Mouse (Mus musculus) MEL (cell line): ENCODE results near the gene Maco1. TPM values are rescaled to one million over a fixed set of nuclear protein-coding genes. Genes with fewer than 3 reads are reported as not detected.

Experiments
- DNase-seq: peaks from one replicate; pipeline ENCODE4 v3.0.0; 2011; ENCODE audit warnings: low read depth, low spot score
- H3K27ac ChIP-seq: 2 replicates; pipeline ENCODE4 v1.5.1; 2012; ENCODE audit warnings: low read depth, mild to moderate bottlenecking, control low read depth, low read length, moderate library complexity; ENCODE audit not compliant: control insufficient read depth
- H3K27me3 ChIP-seq, 2 experiments: fragments of 150-350 bp in 1 of 2; sonication (generic) in 1 of 2; 2 replicates each; pipeline ENCODE4 v1.6.1; 2012; ENCODE audit warnings: low read length in 2 of 2, mild to moderate bottlenecking in 2 of 2, improper control_type of control experiment in 1 of 2, moderate library complexity in 1 of 2; ENCODE audit not compliant: insufficient read depth in 2 of 2, control insufficient read depth in 1 of 2
- H3K36me3 ChIP-seq, 2 experiments: 2 replicates each; pipeline ENCODE4 v1.6.1; 2012 to 2014; ENCODE audit warnings: low read length in 2 of 2, improper control_type of control experiment in 1 of 2, inconsistent platforms in 1 of 2, mild to moderate bottlenecking in 1 of 2; ENCODE audit not compliant: insufficient read depth in 2 of 2, control insufficient read depth in 1 of 2
- H3K4me1 ChIP-seq, 2 experiments: fragments of 150-350 bp in 1 of 2; sonication (generic) in 1 of 2; 2 replicates each; pipeline ENCODE4 v1.6.1; 2012; ENCODE audit warnings: low read length in 2 of 2, improper control_type of control experiment in 1 of 2, mild to moderate bottlenecking in 1 of 2; ENCODE audit not compliant: insufficient read depth in 2 of 2, control insufficient read depth in 1 of 2
- H3K4me3 ChIP-seq, 2 experiments: fragments of 150-350 bp in 1 of 2; sonication (generic) in 1 of 2; 2 replicates each; pipeline ENCODE4 v1.5.1; 2012; ENCODE audit warnings: low read depth in 2 of 2, low read length in 2 of 2, mild to moderate bottlenecking in 2 of 2, moderate library complexity in 2 of 2, control low read depth in 1 of 2, improper control_type of control experiment in 1 of 2; ENCODE audit not compliant: control insufficient read depth in 1 of 2, insufficient read depth in 1 of 2
- H3K79me2 ChIP-seq: 2 replicates; pipeline ENCODE4 v1.6.1; 2012; ENCODE audit warnings: mild to moderate bottlenecking, low read length, moderate library complexity; ENCODE audit not compliant: control insufficient read depth, poor library complexity, insufficient read depth
- H3K9ac ChIP-seq: 2 replicates; pipeline ENCODE4 v1.6.1; 2012; ENCODE audit warnings: low read depth, mild to moderate bottlenecking, control low read depth, low read length, moderate library complexity; ENCODE audit not compliant: control insufficient read depth, poor library complexity, severe bottlenecking
- H3K9me3 ChIP-seq: fragments of 150-350 bp; sonication (generic); replicated peaks from 2 replicates; pipeline ENCODE4 v1.6.1; 2012; ENCODE audit warnings: mild to moderate bottlenecking, low read length, improper control_type of control experiment, moderate library complexity; ENCODE audit not compliant: insufficient read depth
- CHD1 ChIP-seq: IDR thresholded peaks from 2 replicates; pipeline ENCODE4 v1.6.1; 2012; ENCODE audit warnings: low read depth, mild to moderate bottlenecking, inconsistent platforms, low read length, improper control_type of control experiment
- CHD2 ChIP-seq: IDR thresholded peaks from 2 replicates; pipeline ENCODE4 v1.6.1; 2011; ENCODE audit warnings: low read length, improper control_type of control experiment
- CTCF ChIP-seq, 3 experiments: IDR thresholded peaks in 2 of 3; conservative IDR thresholded peaks in 1 of 3; 2 replicates each; pipeline ENCODE4 v1.5.1; 2011 to 2012; ENCODE audit warnings: low read length in 3 of 3, low read depth in 2 of 3, mild to moderate bottlenecking in 2 of 3, improper control_type of control experiment in 1 of 3, inconsistent platforms in 1 of 3, mixed read lengths in 1 of 3, moderate library complexity in 1 of 3; ENCODE audit not compliant: control insufficient read depth in 1 of 3, insufficient read depth in 1 of 3, poor library complexity in 1 of 3, severe bottlenecking in 1 of 3
- E2F4 ChIP-seq: IDR thresholded peaks from 2 replicates; pipeline ENCODE4 v1.6.1; 2011; ENCODE audit warnings: low read depth, low read length, improper control_type of control experiment, borderline replicate concordance
- EP300 ChIP-seq, 2 experiments: IDR thresholded peaks; 2 replicates each; pipeline ENCODE4 v1.6.1; 2011; ENCODE audit warnings: improper control_type of control experiment in 2 of 2, low read length in 2 of 2, low read depth in 1 of 2, mild to moderate bottlenecking in 1 of 2
- ETS1 ChIP-seq: IDR thresholded peaks from 2 replicates; pipeline ENCODE4 v1.6.1; 2012; ENCODE audit warnings: low read depth, mild to moderate bottlenecking, inconsistent platforms, low read length, improper control_type of control experiment, moderate library complexity
- GABPA ChIP-seq: IDR thresholded peaks from 2 replicates; pipeline ENCODE4 v1.6.1; 2012; ENCODE audit warnings: low read depth, mild to moderate bottlenecking, inconsistent platforms, low read length, improper control_type of control experiment, moderate library complexity
- GATA1 ChIP-seq: IDR thresholded peaks from 2 replicates; pipeline ENCODE4 v1.6.1; 2011; ENCODE audit warnings: low read depth, low read length, improper control_type of control experiment
- HCFC1 ChIP-seq: IDR thresholded peaks from 2 replicates; pipeline ENCODE4 v1.6.1; 2012; ENCODE audit warnings: low read depth, mild to moderate bottlenecking, inconsistent platforms, low read length, improper control_type of control experiment, moderate library complexity
- JUND ChIP-seq: IDR thresholded peaks from 2 replicates; pipeline ENCODE4 v1.6.1; 2011; ENCODE audit warnings: low read depth, mild to moderate bottlenecking, improper control_type of control experiment, low read length
- MAFK ChIP-seq: IDR thresholded peaks from 2 replicates; pipeline ENCODE4 v1.6.1; 2011; ENCODE audit warnings: low read depth, mild to moderate bottlenecking, low read length, improper control_type of control experiment, borderline replicate concordance
- MAX ChIP-seq: IDR thresholded peaks from 2 replicates; pipeline ENCODE4 v1.6.1; 2011; ENCODE audit warnings: low read length, improper control_type of control experiment
- MAZ ChIP-seq: IDR thresholded peaks from 2 replicates; pipeline ENCODE4 v1.6.1; 2012; ENCODE audit warnings: low read depth, mild to moderate bottlenecking, inconsistent platforms, low read length, improper control_type of control experiment
- MXI1 ChIP-seq: IDR thresholded peaks from 2 replicates; pipeline ENCODE4 v1.6.1; 2011; ENCODE audit warnings: mild to moderate bottlenecking, low read depth, low read length, improper control_type of control experiment
- MYB ChIP-seq: IDR thresholded peaks from 2 replicates; pipeline ENCODE4 v1.6.1; 2011; ENCODE audit warnings: mild to moderate bottlenecking, low read depth, low read length, improper control_type of control experiment
- NELFE ChIP-seq: IDR thresholded peaks from 2 replicates; pipeline ENCODE4 v1.6.1; 2011; ENCODE audit warnings: low read depth, low read length, improper control_type of control experiment
- NRF1 ChIP-seq: IDR thresholded peaks from 2 replicates; pipeline ENCODE4 v1.6.1; 2014; ENCODE audit warnings: low read depth, mild to moderate bottlenecking, inconsistent platforms, low read length, improper control_type of control experiment, moderate library complexity; ENCODE audit not compliant: poor library complexity, insufficient read depth, severe bottlenecking
- POLR2A ChIP-seq, 2 experiments: IDR thresholded peaks; 2 replicates each; pipeline ENCODE4 v1.6.1; 2011 to 2012; ENCODE audit warnings: low read length in 2 of 2, mild to moderate bottlenecking in 2 of 2, control low read depth in 1 of 2, improper control_type of control experiment in 1 of 2, low read depth in 1 of 2, moderate library complexity in 1 of 2; ENCODE audit not compliant: control insufficient read depth in 1 of 2, insufficient read depth in 1 of 2, poor library complexity in 1 of 2
- POLR2AphosphoS5 ChIP-seq: IDR thresholded peaks from 2 replicates; pipeline ENCODE4 v1.6.1; 2012; ENCODE audit warnings: low read depth, borderline replicate concordance, mild to moderate bottlenecking, inconsistent platforms, low read length, moderate library complexity, mixed read lengths
- RCOR1 ChIP-seq: IDR thresholded peaks from 2 replicates; pipeline ENCODE4 v1.6.1; 2012; ENCODE audit warnings: low read depth, mild to moderate bottlenecking, inconsistent platforms, low read length, improper control_type of control experiment
- TAL1 ChIP-seq: IDR thresholded peaks from 2 replicates; pipeline ENCODE4 v1.6.1; 2012; ENCODE audit warnings: mild to moderate bottlenecking, inconsistent platforms, low read length, moderate library complexity, mixed read lengths
- TBP ChIP-seq: IDR thresholded peaks from 2 replicates; pipeline ENCODE4 v1.8.0; 2011; ENCODE audit warnings: low read depth, low read length, improper control_type of control experiment
- TCF12 ChIP-seq: IDR thresholded peaks from 2 replicates; pipeline ENCODE4 v1.6.1; 2014; ENCODE audit warnings: low read depth, mild to moderate bottlenecking, inconsistent platforms, low read length, improper control_type of control experiment, moderate library complexity
- UBTF ChIP-seq: IDR thresholded peaks from 2 replicates; pipeline ENCODE4 v1.6.1; 2012; ENCODE audit warnings: low read depth, mild to moderate bottlenecking, inconsistent platforms, low read length, improper control_type of control experiment, moderate library complexity, borderline replicate concordance; ENCODE audit not compliant: insufficient read depth
- USF2 ChIP-seq, 2 experiments: IDR thresholded peaks; 2 replicates each; pipeline ENCODE4 v1.6.1; 2011 to 2012; ENCODE audit warnings: improper control_type of control experiment in 2 of 2, low read length in 2 of 2, borderline replicate concordance in 1 of 2, inconsistent platforms in 1 of 2, low read depth in 1 of 2, mild to moderate bottlenecking in 1 of 2; ENCODE audit not compliant: insufficient read depth in 1 of 2
- ZKSCAN1 ChIP-seq: IDR thresholded peaks from 2 replicates; pipeline ENCODE4 v1.6.1; 2012; ENCODE audit warnings: low read depth, mild to moderate bottlenecking, inconsistent platforms, low read length, improper control_type of control experiment, moderate library complexity
- ZMIZ1 ChIP-seq: IDR thresholded peaks from 2 replicates; pipeline ENCODE4 v1.6.1; 2012; ENCODE audit warnings: low read depth, mild to moderate bottlenecking, inconsistent platforms, low read length, improper control_type of control experiment, moderate library complexity
- ZNF384 ChIP-seq: IDR thresholded peaks from 2 replicates; pipeline ENCODE4 v1.6.1; 2012; ENCODE audit warnings: low read depth, mild to moderate bottlenecking, inconsistent platforms, low read length, improper control_type of control experiment
- polyA plus RNA-seq, 2 experiments: library from polyadenylated mRNA; stranded (reverse) in 1 of 2; unstranded in 1 of 2; fragments of >175 nt in 1 of 2; fragments of >200 nt in 1 of 2; gene quantifications; 2 replicates each; pipeline versions ENCODE4 v1.2.1 to v1.2.4; 2012; ENCODE audit warnings: low replicate concordance in 2 of 2, low read depth in 1 of 2; ENCODE audit not compliant: insufficient read length in 2 of 2, insufficient read depth in 1 of 2, missing spikeins in 1 of 2
- total RNA-seq: library from RNA; depleted of rRNA; stranded (reverse); fragments of 300-350 nt; gene quantifications from 2 replicates; pipeline ENCODE4 v1.2.3, GENCODE M21; 2012

The Maco1 gene
- total and polyA plus RNA-seq, 3 experiments = 22.2 to 35.9 TPM; not detected in 1

DNA sequence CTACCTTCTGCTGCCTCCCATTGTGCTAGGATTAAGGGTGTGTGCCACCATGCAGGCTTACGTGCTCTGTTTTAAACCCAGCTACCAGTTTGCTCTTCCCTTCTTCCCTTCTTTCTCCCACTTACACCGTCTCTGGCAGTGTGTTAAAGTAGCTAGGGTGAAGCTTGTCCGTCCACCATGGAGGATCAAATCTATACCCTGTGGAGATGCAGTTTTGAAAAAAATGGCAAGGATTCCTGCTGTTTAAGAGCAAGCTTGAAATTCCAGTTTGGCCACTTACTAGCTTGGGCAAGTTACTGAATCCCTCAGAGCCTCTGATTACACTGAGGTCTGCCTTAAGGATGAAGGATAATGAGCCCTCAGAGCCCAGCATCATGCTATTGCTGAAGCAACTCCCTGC lies 2.2 kb upstream of the Maco1 start:
- Histone ChIP-seq H3K36me3 (peaks cover 0 to 17% of the 10 kb centered on the region in 2 experiments; a peak in 2 of 4 replicates), H3K79me2 (peaks cover 24% of the 10 kb centered on the region), H3K27ac (no peak overlapping the region), H3K4me3 (no peak overlapping the region), H3K9me3 (no peaks in the 10 kb centered on the region), H3K27me3 (no peaks in the 10 kb centered on the region), H3K9ac (no peak overlapping the region), H3K4me1 (peaks cover 3 to 30% of the 10 kb centered on the region in 2 experiments; a peak in 3 of 4 replicates)
- TF ChIP-seq MAX = no peak
- TF ChIP-seq TBP = no peak
- no peak for TF ChIP-seq POLR2A (IDR thresholded peaks at IDR 0.05; ENCODE audit: control insufficient read depth in 1 of 2, insufficient read depth in 1 of 2, low read depth in 1 of 2, low read length in 2 of 2, poor library complexity in 1 of 2)
- no peak for TF ChIP-seq CTCF (IDR thresholded peaks at IDR 0.05 in 2 of 3, conservative IDR thresholded peaks at IDR 0.05 in 1 of 3; ENCODE audit: control insufficient read depth in 1 of 3, insufficient read depth in 1 of 3, low read depth in 2 of 3, low read length in 3 of 3, poor library complexity in 1 of 3, severe bottlenecking in 1 of 3)
- TF ChIP-seq UBTF = no peak
- TF ChIP-seq NELFE = no peak
- no peak for TF ChIP-seq ZNF384
- TF ChIP-seq CHD2 = no peak
- no peak for TF ChIP-seq MAZ
- no peak for TF ChIP-seq ETS1
- TF ChIP-seq USF2 (IDR thresholded peaks at IDR 0.05; ENCODE audit: borderline replicate concordance in 1 of 2, insufficient read depth in 1 of 2, low read depth in 1 of 2, low read length in 2 of 2) = no peak
- no peak for TF ChIP-seq EP300 (IDR thresholded peaks at IDR 0.05; ENCODE audit: low read depth in 1 of 2, low read length in 2 of 2)
- TF ChIP-seq JUND = no peak
- TF ChIP-seq MAFK = no peak
- TF ChIP-seq GABPA = no peak
- TF ChIP-seq TCF12 = no peak
- no peak for TF ChIP-seq HCFC1
- no peak for DNase-seq

DNA sequence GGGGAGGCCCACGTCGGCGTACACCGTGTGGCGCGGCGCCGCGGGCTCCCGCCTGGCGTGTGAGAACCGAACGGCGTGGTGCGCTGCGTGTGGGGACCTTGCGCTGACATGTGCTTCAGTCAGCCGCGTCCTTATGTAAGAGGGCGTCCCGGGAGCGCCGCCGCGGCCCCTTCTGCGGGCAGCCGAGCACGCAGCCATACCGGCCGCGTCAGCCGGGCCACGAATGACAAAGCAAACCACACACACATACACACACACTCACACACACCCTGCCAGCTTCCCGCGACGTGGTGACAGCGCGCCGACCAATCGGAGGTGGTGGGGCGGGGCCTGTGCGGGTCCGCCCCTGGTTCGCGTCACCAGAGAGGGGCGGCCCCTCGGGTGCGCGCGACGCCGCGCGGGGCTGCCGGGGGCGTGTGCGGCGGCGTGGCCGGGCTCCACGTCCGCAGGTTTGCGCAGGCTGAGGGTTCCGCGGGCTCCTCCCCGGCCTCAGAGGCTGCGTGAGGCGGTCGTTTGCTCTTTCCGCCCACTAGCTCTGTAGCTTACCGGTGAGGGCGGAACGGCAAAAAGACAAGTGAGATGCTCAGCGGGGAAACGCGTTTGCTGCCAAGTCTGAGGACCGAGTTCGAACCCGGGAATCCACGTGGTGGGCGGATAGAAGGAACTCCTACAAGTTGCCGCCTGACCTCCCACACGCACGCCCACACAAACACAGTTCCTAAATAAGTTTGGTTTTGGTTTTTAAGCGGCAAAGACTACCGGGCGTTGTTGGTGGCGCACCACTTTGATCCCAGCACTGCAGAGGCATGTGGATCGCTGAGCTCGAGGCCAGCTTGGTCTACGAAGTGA lies 716 bp upstream of the Maco1 start:
- peaks cover 3 to 30% of the 10 kb centered on the region in 2 experiments; a peak in 3 of 4 replicates for H3K4me1 ChIP-seq
- peaks cover 34% of the 10 kb centered on the region for H3K79me2 ChIP-seq
- TF ChIP-seq JUND = no peak
- no peak for TF ChIP-seq UBTF
- TF ChIP-seq ZKSCAN1 = no peak
- no peak for TF ChIP-seq CHD1
- TF ChIP-seq MXI1 = peak; percentile 96
- peak in 1 of 2 experiments; percentile 17; a peak in 2 of 4 replicates for TF ChIP-seq EP300 (IDR thresholded peaks at IDR 0.05; ENCODE audit: low read depth in 1 of 2, low read length in 2 of 2)
- TF ChIP-seq GATA1 = no peak
- peak; percentile 21; the same call in 1 of the 2 replicates for TF ChIP-seq TCF12
- TF ChIP-seq NELFE = peak; percentile 78
- TF ChIP-seq RCOR1 = no peak; the same call in 1 of the 2 replicates
- TF ChIP-seq MYB = no peak
- peak; percentile 75 for TF ChIP-seq NRF1
- TF ChIP-seq POLR2A (IDR thresholded peaks at IDR 0.05; ENCODE audit: control insufficient read depth in 1 of 2, insufficient read depth in 1 of 2, low read depth in 1 of 2, low read length in 2 of 2, poor library complexity in 1 of 2) = peak; percentile 81 to 82
- TF ChIP-seq POLR2AphosphoS5 = no peak
- TF ChIP-seq GABPA = no peak
- TF ChIP-seq E2F4 = no peak; the same call in 1 of the 2 replicates
- TF ChIP-seq TAL1 = no peak
- TF ChIP-seq ZMIZ1 = peak; percentile 8; the same call in 1 of the 2 replicates

More for the DNA sequence above, 716 bp upstream of the Maco1 start:
- no peaks in the 10 kb centered on the region for H3K27me3 ChIP-seq
- DNase-seq = peak; percentile 94
- no peaks in the 10 kb centered on the region for H3K9me3 ChIP-seq
- peak overlapping the region; percentile 87 for H3K9ac ChIP-seq
- H3K36me3 ChIP-seq = peaks cover 0 to 19% of the 10 kb centered on the region in 2 experiments; a peak in 2 of 4 replicates
- peak overlapping the region; percentile 64 to 75 for H3K4me3 ChIP-seq
- H3K27ac ChIP-seq = peak overlapping the region; percentile 84
